Comparison of ENCODE assay signal across 9 mouse cellular contexts in genomic region chr11:35933402-35934085, GRCm38 (mm10). TPM values are rescaled to one million over a fixed set of nuclear protein-coding genes. Genes with fewer than 3 reads are reported as not detected.
DNase-seq lines count a peak whose midpoint lies in the region; ATAC-seq and TF ChIP-seq lines count a peak whose summit lies in the region.
"Had no signal": no experiment of that assay in that cellular context is flagged by ENCODE, and none has a peak within 500 bp of the region (broad histone marks: within the 10 kb centered on the region; RNA-seq: fewer than 3 reads in every experiment).

No protein-coding gene starts in this region.

- no peak overlapping the region for H3K9ac ChIP-seq in lung, embryonic 14.5 days
- H3K9ac ChIP-seq in embryonic facial prominence, embryonic 15.5 days = no peak overlapping the region
- H3K9ac ChIP-seq: limb, embryonic 12.5 days had no signal

- 24% methylated on average over 14 of the region's 14 CpGs for WGBS in lung, embryonic 14.5 days
- WGBS in embryonic facial prominence, embryonic 15.5 days = 11% methylated on average over 14 of the region's 14 CpGs

- H3K27ac ChIP-seq in lung, embryonic 14.5 days (ENCODE audit: low read depth) = peak overlapping the region; percentile 50; the same call in 1 of the 2 replicates
- no peak overlapping the region for H3K27ac ChIP-seq in embryonic facial prominence, embryonic 15.5 days (replicated peaks)
- H3K27ac ChIP-seq: limb, embryonic 12.5 days had no signal

- H3K9me3 ChIP-seq in lung, embryonic 14.5 days (ENCODE audit: low read depth, low read length) = no peaks in the 10 kb centered on the region
- H3K9me3 ChIP-seq in embryonic facial prominence, embryonic 15.5 days (replicated peaks) = no peaks in the 10 kb centered on the region
- H3K9me3 ChIP-seq: limb, embryonic 12.5 days had no signal

- H3K27me3 ChIP-seq in lung, embryonic 14.5 days (ENCODE audit: insufficient read depth, low read length) = no peaks in the 10 kb centered on the region
- H3K27me3 ChIP-seq in embryonic facial prominence, embryonic 15.5 days = no peaks in the 10 kb centered on the region

- peak; percentile 48 for ATAC-seq in lung, embryonic 14.5 days (ENCODE audit: insufficient read depth)
- no peak for ATAC-seq in embryonic facial prominence, embryonic 15.5 days (ENCODE audit: insufficient number of reproducible peaks, low FRiP score, low TSS enrichment, low read depth)

- H3K36me3 ChIP-seq in lung, embryonic 14.5 days (ENCODE audit: insufficient read depth) = no peaks in the 10 kb centered on the region
- no peaks in the 10 kb centered on the region for H3K36me3 ChIP-seq in embryonic facial prominence, embryonic 15.5 days
- H3K36me3 ChIP-seq: limb, embryonic 12.5 days had no signal

- peaks cover 8% of the 10 kb centered on the region; the same call in 1 of the 2 replicates for H3K4me1 ChIP-seq in lung, embryonic 14.5 days (ENCODE audit: insufficient read depth)
- H3K4me1 ChIP-seq in embryonic facial prominence, embryonic 15.5 days = peaks cover 16% of the 10 kb centered on the region

- peak overlapping the region; percentile 12; the same call in 1 of the 2 replicates for H3K4me2 ChIP-seq in lung, embryonic 14.5 days
- H3K4me2 ChIP-seq in embryonic facial prominence, embryonic 15.5 days (replicated peaks) = peak overlapping the region; percentile 21
- H3K4me2 ChIP-seq: limb, embryonic 12.5 days had no signal

- no peak overlapping the region for H3K4me3 ChIP-seq in lung, embryonic 14.5 days (ENCODE audit: low read depth, low read length)
- no peak overlapping the region for H3K4me3 ChIP-seq in embryonic facial prominence, embryonic 15.5 days (replicated peaks)
- H3K4me3 ChIP-seq: limb, embryonic 12.5 days had no signal

- no peak for TF ChIP-seq CTCF in lung, embryonic 14.5 days (IDR thresholded peaks at IDR 0.05; ENCODE audit: low read depth)

- no peak for DNase-seq in lung, embryonic 14.5 days
- DNase-seq in lung, postnatal 25 days (ENCODE audit: low spot score) = no peak
- DNase-seq in layer of hippocampus, adult 9-11 months = peak; percentile 57
- peak; percentile 70 for DNase-seq in retina, embryonic 14.5 days (ENCODE audit: low spot score)
- DNase-seq in gastrocnemius, postnatal 10 days = no peak
- no peak for DNase-seq in spleen, adult 12 weeks (ENCODE audit: low spot score)
- DNase-seq in thymus, postnatal 14 days = no peak

RNA-seq across cellular contexts. Expression of gene Wwc1, which starts 46.8 kb away (rescaled TPM):
- 17.0 and 17.4 TPM in 2 replicates for polyA plus RNA-seq in lung, embryonic 14.5 days (2014; fragmentation: Nextera tagmentation; extraction: Ambion mirVana)
- 6.9 and 7.2 TPM in 2 replicates for polyA plus RNA-seq in embryonic facial prominence, embryonic 15.5 days (2015; fragmentation: Nextera tagmentation; extraction: Ambion mirVana)
- total RNA-seq in gastrocnemius, postnatal 10 days (2021) = under 1 TPM; 0.47 to 0.52 TPM

Comparison
In these comparisons a context has a peak if more than half of its experiments do, and no peak if none do; other contexts are left out.
1. DNase-seq: peak in layer of hippocampus, adult 9-11 months (single experiment) and retina, embryonic 14.5 days (single experiment); none in lung, embryonic 14.5 days (single experiment), lung, postnatal 25 days (single experiment), gastrocnemius, postnatal 10 days (single experiment), spleen, adult 12 weeks (single experiment) and thymus, postnatal 14 days (single experiment).